Mouse (Mus musculus) forebrain, embryonic 15.5 days (tissue): Measurements from ENCODE around the gene Olfr943. TPM values are rescaled to one million over a fixed set of nuclear protein-coding genes. Genes with fewer than 3 reads are reported as not detected.

ENCODE experiments used
- ATAC-seq: fragments of 200-750 bp; cut with Nextera tagmentation; replicated peaks from 2 replicates; pipeline ENCODE4 v1.8.0; 2017; ENCODE audit warnings: mild to moderate bottlenecking, moderate TSS enrichment, moderate library complexity
- H3K27ac ChIP-seq: fragments of 300-500 bp; sonication (generic); replicated peaks from 2 replicates; pipeline ENCODE4 v1.5.1; 2015; ENCODE audit warnings: mild to moderate bottlenecking, inconsistent platforms
- H3K27me3 ChIP-seq: fragments of 300-500 bp; sonication (generic); 2 replicates; pipeline ENCODE4 v1.6.1; 2015; ENCODE audit warnings: inconsistent platforms
- H3K36me3 ChIP-seq: fragments of 300-500 bp; sonication (generic); 2 replicates; pipeline ENCODE4 v1.6.1; 2015; ENCODE audit warnings: mild to moderate bottlenecking, inconsistent platforms
- H3K4me1 ChIP-seq: fragments of 300-500 bp; sonication (generic); 2 replicates; pipeline ENCODE4 v1.6.1; 2015; ENCODE audit warnings: inconsistent platforms
- H3K4me2 ChIP-seq: fragments of 300-500 bp; sonication (generic); replicated peaks from 2 replicates; pipeline ENCODE4 v1.6.1; 2015; ENCODE audit warnings: mild to moderate bottlenecking, inconsistent platforms
- H3K4me3 ChIP-seq: fragments of 300-500 bp; sonication (generic); 2 replicates; pipeline ENCODE4 v1.5.1; 2015; ENCODE audit warnings: mild to moderate bottlenecking, inconsistent platforms
- H3K9ac ChIP-seq: fragments of 300-500 bp; sonication (generic); replicated peaks from 2 replicates; pipeline ENCODE4 v1.6.1; 2015; ENCODE audit warnings: mild to moderate bottlenecking, inconsistent platforms
- H3K9me3 ChIP-seq: fragments of 300-500 bp; sonication (generic); 2 replicates; pipeline ENCODE4 v1.6.1; 2016; ENCODE audit warnings: inconsistent platforms
- WGBS: fragments of 180-500 bp; shearing (Covaris S2); methylation state at CpG from one replicate; pipeline ENCODE4 v1.1.7; 2015; ENCODE audit warnings: mixed read lengths; 5-methylcytosine and 5-hydroxymethylcytosine counted together
- polyA plus RNA-seq: library from polyadenylated mRNA; unstranded; fragments of >200 nt; fragmentation: Nextera tagmentation; extraction: Ambion mirVana; gene quantifications from 2 replicates; pipeline ENCODE4 v1.2.1, GENCODE M21; 2015

Olfr943 gene
- not detected in 2 replicates for polyA plus RNA-seq

- Histone ChIP-seq H3K9ac (no peak within 1 kb of the TSS), H3K4me1 (no peaks in the 10 kb centered on the region), H3K27me3 (no peaks in the 10 kb centered on the region), H3K27ac (no peak within 1 kb of the TSS), H3K9me3 (no peaks in the 10 kb centered on the region), H3K4me3 (no peak within 1 kb of the TSS), H3K4me2 (no peak within 1 kb of the TSS), H3K36me3 (no peaks in the 10 kb centered on the region)
- 88% methylated on average over 5 of the region's 5 CpGs for WGBS
- ATAC-seq: no peak
Measured at GRCm38 (mm10) chr9:39166004-39166403, at the start of gene Olfr943. TSS of gene Olfr943 (plus strand) at chr9:39166304.

- 94% methylated on average over 1 of the region's 1 CpGs for WGBS
- ATAC-seq: no peak
Measured at GRCm38 (mm10) chr9:39127326-39127725, 38.8 kb upstream of the Olfr943 start.

GRCm38 (mm10) chr9:39127831-39128230 is 38.3 kb upstream of the Olfr943 start, which contains the start of gene Olfr27:
TSS of gene Olfr27 (plus strand) at chr9:39128131.
- Histone ChIP-seq H3K9ac (no peak within 1 kb of the TSS), H3K36me3 (no peaks in the 10 kb centered on the region), H3K4me2 (no peak within 1 kb of the TSS), H3K27me3 (no peaks in the 10 kb centered on the region), H3K4me3 (no peak within 1 kb of the TSS), H3K27ac (no peak within 1 kb of the TSS), H3K4me1 (no peaks in the 10 kb centered on the region), H3K9me3 (no peaks in the 10 kb centered on the region)
- ATAC-seq: no peak

More at GRCm38 (mm10) chr9:39127326-39127725, 38.8 kb upstream of the Olfr943 start:
- Histone ChIP-seq H3K4me1 (no peaks in the 10 kb centered on the region), H3K4me3 (no peak overlapping the region), H3K27me3 (no peaks in the 10 kb centered on the region), H3K4me2 (no peak overlapping the region), H3K9ac (no peak overlapping the region), H3K9me3 (no peaks in the 10 kb centered on the region), H3K36me3 (no peaks in the 10 kb centered on the region), H3K27ac (no peak overlapping the region)

- H3K4me2 ChIP-seq: no peak overlapping the region
- H3K27me3 ChIP-seq: no peaks in the 10 kb centered on the region
- H3K27ac ChIP-seq: no peak overlapping the region
- H3K36me3 ChIP-seq: no peaks in the 10 kb centered on the region
- H3K4me3 ChIP-seq: no peak overlapping the region
- H3K9ac ChIP-seq: no peak overlapping the region
- no peaks in the 10 kb centered on the region for H3K9me3 ChIP-seq
- no peak for ATAC-seq
- WGBS: 44% methylated on average over 1 of the region's 1 CpGs
- H3K4me1 ChIP-seq: no peaks in the 10 kb centered on the region
Measured at GRCm38 (mm10) chr9:39152401-39152800, 13.7 kb upstream of the Olfr943 start.

- Histone ChIP-seq H3K4me2 (no peak within 1 kb of the TSS), H3K4me1 (no peaks in the 10 kb centered on the region), H3K36me3 (no peaks in the 10 kb centered on the region), H3K9ac (no peak within 1 kb of the TSS), H3K27me3 (no peaks in the 10 kb centered on the region), H3K9me3 (no peaks in the 10 kb centered on the region), H3K27ac (no peak within 1 kb of the TSS), H3K4me3 (no peak within 1 kb of the TSS)
- ATAC-seq: no peak
Measured at GRCm38 (mm10) chr9:39201620-39202019, 35.5 kb downstream of the Olfr943 start, which contains the start of gene Olfr944. TSS of gene Olfr944 (plus strand) at chr9:39201920.

Other genes starting within 250 kb of the Olfr943 start
- not detected in 2 replicates for gene Olfr930, start 236.5 kb upstream of the Olfr943 start, polyA plus RNA-seq
- not detected in 2 replicates for gene Olfr933, start 194.0 kb upstream of the Olfr943 start, polyA plus RNA-seq
- gene Olfr934, start 178.0 kb upstream of the Olfr943 start, polyA plus RNA-seq: not detected in 2 replicates
- not detected in 2 replicates for gene Olfr935, start 166.6 kb upstream of the Olfr943 start, polyA plus RNA-seq
- gene Olfr146, start 142.9 kb upstream of the Olfr943 start, polyA plus RNA-seq: not detected in 2 replicates
- not detected in 2 replicates for gene Olfr937, start 101.4 kb upstream of the Olfr943 start, polyA plus RNA-seq
- not detected in 2 replicates for gene Olfr938, start 87.4 kb upstream of the Olfr943 start, polyA plus RNA-seq
- not detected in 2 replicates for gene Olfr27, start 38.2 kb upstream of the Olfr943 start, polyA plus RNA-seq
- not detected in 2 replicates for gene Olfr944, start 35.6 kb downstream of the Olfr943 start, polyA plus RNA-seq
- not detected in 2 replicates for gene Olfr1537, start 83.7 kb downstream of the Olfr943 start, polyA plus RNA-seq
- gene Olfr945, start 110.5 kb downstream of the Olfr943 start, polyA plus RNA-seq: not detected in 2 replicates
- gene Olfr948, start 159.7 kb downstream of the Olfr943 start, polyA plus RNA-seq: not detected in 2 replicates
- not detected in 2 replicates for gene Olfr951, start 221.1 kb downstream of the Olfr943 start, polyA plus RNA-seq